In genomic region chr1:51911331-51911730, GRCm38 (mm10) we compare ENCODE assay signal across 14 mouse cellular contexts. TPM values are rescaled to one million over a fixed set of nuclear protein-coding genes. Genes with fewer than 3 reads are reported as not detected.
DNase-seq lines count a peak whose midpoint lies in the region; ATAC-seq lines count a peak whose summit lies in the region.
"Had no signal": no experiment of that assay in that cellular context is flagged by ENCODE, and none has a peak within 500 bp of the region (broad histone marks: within the 10 kb centered on the region; RNA-seq: fewer than 3 reads in every experiment).

No protein-coding gene starts in this region.

- ATAC-seq in megakaryocyte progenitor cell, adult 5-6 weeks (replicated peaks; ENCODE audit: poor library complexity), result no peak
- ATAC-seq: forebrain, embryonic 14.5 days; Patski had no signal

- intact Hi-C loops in heart, postnatal 25 days (cut with DNase I), result loop anchor here (5.0 kb wide), 1 partner anchor 34 kb away; no protein-coding TSS in a partner anchor

- DNase-seq in adrenal gland, adult (ENCODE audit: inconsistent age in 2 of 2, low spot score in 1 of 2), result peak; percentile 49 to 61
- DNase-seq in adrenal gland, postnatal 25 days, result no peak
- peak; percentile 40 to 57 for DNase-seq in heart, adult 9 months (ENCODE audit: low spot score in 2 of 2)
- DNase-seq in heart, postnatal 25 days (ENCODE audit: low spot score), result no peak
- DNase-seq in kidney, adult 8-10 months, result peak; percentile 44 to 54
- DNase-seq in lung, postnatal 10 days, result peak; percentile 55
- no peak for DNase-seq in ovary, adult 18-20 months (ENCODE audit: low spot score)
- DNase-seq: cerebellum, adult 11 months; liver, embryonic 13.5 days; retina, postnatal 1 day; spleen, adult 18-20 months had no signal

RNA-seq across cellular contexts. Expression of gene Myo1b, which starts 4.5 kb away (rescaled TPM):
- 61.8 and 69.3 TPM in 2 replicates for total RNA-seq in adrenal gland, postnatal 25 days (2021)
- total RNA-seq in heart, postnatal 25 days (2021), result 10 to 100 TPM; 27.7 to 30.4 TPM
- total RNA-seq in megakaryocyte progenitor cell, adult 5-6 weeks (2015), result 2.0 and 3.3 TPM in 2 replicates
- 5.2 and 5.8 TPM in 2 replicates for total RNA-seq in megakaryocyte progenitor cell, adult 5-6 weeks (2017)

Comparison
In these comparisons a context has a peak if more than half of its experiments do, and no peak if none do; other contexts are left out.
1. DNase-seq: peak in adrenal gland, adult (2 of 2), heart, adult 9 months (2 of 2), kidney, adult 8-10 months (2 of 2) and lung, postnatal 10 days (single experiment); none in adrenal gland, postnatal 25 days (single experiment), heart, postnatal 25 days (single experiment) and ovary, adult 18-20 months (single experiment).